Mouse (Mus musculus): Measurements from ENCODE around the gene Pof1b. TPM values are rescaled to one million over a fixed set of nuclear protein-coding genes. Genes with fewer than 3 reads are reported as not detected.

Pof1b gene
- polyA plus RNA-seq (2017; shearing (Covaris generic)): not detected

DNA sequence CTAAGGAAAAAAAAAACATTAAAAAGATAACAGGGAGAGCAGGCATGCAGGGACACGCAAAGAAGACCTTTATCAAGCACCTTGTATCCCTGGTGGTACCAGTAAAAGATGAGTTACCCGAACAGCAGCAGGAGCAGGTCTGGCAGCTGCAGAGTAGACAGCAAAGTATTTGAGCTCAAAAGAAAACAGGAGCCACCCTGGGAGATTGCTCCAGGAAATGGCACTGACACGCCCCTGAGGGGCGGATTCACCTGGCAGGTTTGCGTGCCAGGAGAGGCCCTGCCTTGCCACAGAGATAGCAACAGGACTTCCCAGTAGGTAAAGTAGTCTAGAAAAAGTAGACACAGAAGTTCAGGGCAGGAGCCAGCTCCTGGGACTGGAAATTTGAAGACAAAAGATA, at the start of gene Pof1b:
Gene Pof1b (minus strand): TSS at position 144 of the 400 bp plus-strand sequence.

DNA sequence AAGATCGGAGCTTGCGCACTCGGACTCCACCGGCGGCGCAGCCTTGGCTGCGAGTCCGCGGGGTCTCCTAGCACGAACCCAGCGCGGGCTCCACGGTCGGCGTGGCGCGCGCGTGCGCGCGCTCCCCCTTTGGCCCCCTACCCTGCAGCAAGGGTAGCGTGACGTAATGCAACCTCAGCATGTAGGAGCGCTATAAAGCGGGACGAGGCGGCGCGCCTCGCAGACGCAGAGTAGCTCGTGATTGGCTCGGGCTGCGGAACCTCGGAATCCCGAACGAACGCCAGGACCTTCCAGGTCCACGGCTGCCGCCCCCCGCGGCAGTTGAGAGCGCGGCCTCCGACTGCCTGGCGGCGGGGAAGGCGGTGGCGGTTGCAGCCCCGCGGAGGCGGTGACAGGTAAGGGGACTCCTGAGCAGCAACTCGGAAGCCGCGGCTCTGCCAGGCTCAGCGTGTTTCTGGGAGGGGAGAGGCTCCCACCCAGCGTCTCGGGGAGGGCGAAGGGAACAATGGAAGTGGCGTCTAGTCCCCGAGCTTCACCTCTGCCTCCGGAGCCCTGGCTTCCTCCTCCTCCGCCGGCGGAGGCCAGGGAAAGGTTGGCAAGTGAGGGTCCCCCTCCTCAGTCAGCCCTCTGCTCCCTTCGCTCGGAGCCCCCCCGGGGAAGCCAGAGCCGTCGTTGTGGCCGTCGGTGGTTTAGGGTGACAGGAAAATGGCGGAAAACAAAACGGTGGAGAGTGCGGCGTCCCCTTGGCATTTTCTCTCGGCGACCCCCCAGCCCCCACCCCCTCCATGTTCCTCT, 97.7 kb downstream of the Pof1b start, which contains the start of gene Zfp711:
Gene Zfp711 (plus strand): TSS at position 16 of the 795 bp plus-strand sequence.

Other genes with a start within 250 kb of the Pof1b start
- not detected for gene 2010106E10Rik, start 203.4 kb downstream of the Pof1b start, polyA plus RNA-seq (2017; shearing (Covaris generic))
- gene Zfp711, start 98.1 kb downstream of the Pof1b start, polyA plus RNA-seq (2017; shearing (Covaris generic)): under 1 TPM; 0.07 to 0.16 TPM

All from inflammation-experienced regulatory T-cells (primary cell).